Mouse (Mus musculus) liver, adult 2 months (tissue): ENCODE data around the gene Psmb4.

Experiments used
- CTCF ChIP-seq: fragments of 200-500 bp; IDR thresholded peaks from 2 replicates; pipeline ENCODE4 v1.5.1; 2011; ENCODE audit warnings: low read depth, low read length, control low read depth
- POLR2A ChIP-seq: fragments of 200-500 bp; IDR thresholded peaks from 2 replicates; pipeline ENCODE4 v1.6.1; 2011; ENCODE audit warnings: low read length, control low read depth; ENCODE audit not compliant: insufficient read depth; ENCODE audit errors: extremely low read depth

- TF ChIP-seq CTCF (no peak), POLR2A (peak; percentile 77)
Observed at GRCm38 (mm10) chr3:94886316-94887224, at the start of gene Psmb4.
